Mouse (Mus musculus): ENCODE data around the gene Cd2. TPM values are rescaled to one million over a fixed set of nuclear protein-coding genes. Genes with fewer than 3 reads are reported as not detected.

Gene Cd2
- total and polyA plus RNA-seq, 3 experiments: not detected

GRCm38 (mm10) chr3:101290587-101291520 lies 3.1 kb upstream of the Cd2 start:
- no peak overlapping the region for H3K27ac ChIP-seq (ENCODE audit: control insufficient read depth, low read depth, low read length)
- H3K4me3 ChIP-seq (ENCODE audit: control insufficient read depth in 1 of 2, insufficient read depth in 1 of 2, low read depth in 2 of 2, low read length in 2 of 2): no peak overlapping the region
- TF ChIP-seq MXI1 (IDR thresholded peaks at IDR 0.05; ENCODE audit: low read depth, low read length) (no peak), ZNF384 (IDR thresholded peaks at IDR 0.05; ENCODE audit: low read depth, low read length) (no peak), EP300 (IDR thresholded peaks at IDR 0.05; ENCODE audit: low read depth in 1 of 2, low read length in 2 of 2) (no peak), MAFK (IDR thresholded peaks at IDR 0.05; ENCODE audit: borderline replicate concordance, low read depth, low read length) (no peak), E2F4 (IDR thresholded peaks at IDR 0.05; ENCODE audit: borderline replicate concordance, low read depth, low read length) (no peak), CHD1 (IDR thresholded peaks at IDR 0.05; ENCODE audit: low read depth, low read length) (no peak), MYC (IDR thresholded peaks at IDR 0.05; ENCODE audit: low read depth, low read length) (no peak), UBTF (IDR thresholded peaks at IDR 0.05; ENCODE audit: borderline replicate concordance, insufficient read depth, low read depth, low read length) (no peak), SMC3 (IDR thresholded peaks at IDR 0.05; ENCODE audit: low read depth, low read length) (no peak), RAD21 (IDR thresholded peaks at IDR 0.05; ENCODE audit: low read depth, low read length) (no peak), NELFE (IDR thresholded peaks at IDR 0.05; ENCODE audit: low read depth, low read length) (no peak), CHD2 (IDR thresholded peaks at IDR 0.05; ENCODE audit: low read length) (no peak), ELF1 (IDR thresholded peaks at IDR 0.05; ENCODE audit: low read depth, low read length) (no peak), TCF12 (IDR thresholded peaks at IDR 0.05; ENCODE audit: low read depth, low read length) (no peak)
- H3K9me3 ChIP-seq (replicated peaks; ENCODE audit: insufficient read depth, low read length): no peaks in the 10 kb centered on the region
- H3K9ac ChIP-seq (ENCODE audit: control insufficient read depth, low read depth, low read length, poor library complexity, severe bottlenecking): no peak overlapping the region
- DNase-seq (ENCODE audit: low read depth, low spot score): no peak
- H3K36me3 ChIP-seq (ENCODE audit: control insufficient read depth in 1 of 2, insufficient read depth in 2 of 2, low read length in 2 of 2): no peaks in the 10 kb centered on the region
- H3K4me1 ChIP-seq (ENCODE audit: control insufficient read depth in 1 of 2, insufficient read depth in 2 of 2, low read length in 2 of 2): no peaks in the 10 kb centered on the region
- H3K79me2 ChIP-seq (ENCODE audit: control insufficient read depth, insufficient read depth, low read length, poor library complexity): no peaks in the 10 kb centered on the region
- no peaks in the 10 kb centered on the region for H3K27me3 ChIP-seq (ENCODE audit: control insufficient read depth in 1 of 2, insufficient read depth in 2 of 2, low read length in 2 of 2)

- Histone ChIP-seq H3K4me1 (ENCODE audit: control insufficient read depth in 1 of 2, insufficient read depth in 2 of 2, low read length in 2 of 2) (no peaks in the 10 kb centered on the region), H3K27me3 (ENCODE audit: control insufficient read depth in 1 of 2, insufficient read depth in 2 of 2, low read length in 2 of 2) (no peaks in the 10 kb centered on the region), H3K27ac (ENCODE audit: control insufficient read depth, low read depth, low read length) (no peak overlapping the region), H3K4me3 (ENCODE audit: control insufficient read depth in 1 of 2, insufficient read depth in 1 of 2, low read depth in 2 of 2, low read length in 2 of 2) (no peak overlapping the region), H3K36me3 (ENCODE audit: control insufficient read depth in 1 of 2, insufficient read depth in 2 of 2, low read length in 2 of 2) (no peaks in the 10 kb centered on the region), H3K79me2 (ENCODE audit: control insufficient read depth, insufficient read depth, low read length, poor library complexity) (no peaks in the 10 kb centered on the region), H3K9ac (ENCODE audit: control insufficient read depth, low read depth, low read length, poor library complexity, severe bottlenecking) (no peak overlapping the region), H3K9me3 (replicated peaks; ENCODE audit: insufficient read depth, low read length) (no peaks in the 10 kb centered on the region)
- no peak for DNase-seq (ENCODE audit: low read depth, low spot score)
- TF ChIP-seq MYC (IDR thresholded peaks at IDR 0.05; ENCODE audit: low read depth, low read length) (no peak), TAL1 (IDR thresholded peaks at IDR 0.05; ENCODE audit: low read length) (no peak), GABPA (IDR thresholded peaks at IDR 0.05; ENCODE audit: low read depth, low read length) (no peak), ZKSCAN1 (IDR thresholded peaks at IDR 0.05; ENCODE audit: low read depth, low read length) (no peak), RAD21 (IDR thresholded peaks at IDR 0.05; ENCODE audit: low read depth, low read length) (no peak), NRF1 (IDR thresholded peaks at IDR 0.05; ENCODE audit: insufficient read depth, low read depth, low read length, poor library complexity, severe bottlenecking) (no peak), TBP (IDR thresholded peaks at IDR 0.05; ENCODE audit: low read depth, low read length) (no peak), ETS1 (IDR thresholded peaks at IDR 0.05; ENCODE audit: low read depth, low read length) (no peak), MAFK (IDR thresholded peaks at IDR 0.05; ENCODE audit: borderline replicate concordance, low read depth, low read length) (no peak)
These were observed 2.3 kb upstream of the Cd2 start for GRCm38 (mm10) chr3:101290036-101290435.

Measured in MEL (cell line).